11 mouse cellular contexts compared by ENCODE assay signal in genomic region chr14:56098940-56099339, GRCm38 (mm10). TPM values are rescaled to one million over a fixed set of nuclear protein-coding genes. Genes with fewer than 3 reads are reported as not detected.
A peak's percentile ranks its signal among the peaks of the same experiment; 100 is the strongest.
DNase-seq lines count a peak whose midpoint lies in the region; ATAC-seq and TF ChIP-seq lines count a peak whose summit lies in the region.
"Had no signal": no experiment of that assay in that cellular context is flagged by ENCODE, and none has a peak within 500 bp of the region (broad histone marks: within the 10 kb centered on the region; RNA-seq: fewer than 3 reads in every experiment).

No protein-coding gene starts in this region.

- no peak overlapping the region for H3K9ac ChIP-seq in heart, postnatal 0 days (replicated peaks; ENCODE audit: low read depth, low read length)
- H3K9ac ChIP-seq in forebrain, embryonic 13.5 days, result no peak overlapping the region
- H3K9ac ChIP-seq: liver, embryonic 13.5 days had no signal

- no peak overlapping the region for H3K4me2 ChIP-seq in heart, postnatal 0 days (ENCODE audit: low read depth, low read length)
- no peak overlapping the region for H3K4me2 ChIP-seq in forebrain, embryonic 13.5 days
- H3K4me2 ChIP-seq: liver, embryonic 13.5 days had no signal

- no peaks in the 10 kb centered on the region for H3K4me1 ChIP-seq in heart, postnatal 0 days (ENCODE audit: control insufficient read depth, insufficient read depth)
- H3K4me1 ChIP-seq in forebrain, embryonic 13.5 days, result no peaks in the 10 kb centered on the region
- H3K4me1 ChIP-seq: liver, embryonic 13.5 days had no signal

- H3K9me3 ChIP-seq in heart, postnatal 0 days (replicated peaks; ENCODE audit: control insufficient read depth, low read length), result no peaks in the 10 kb centered on the region
- H3K9me3 ChIP-seq in forebrain, embryonic 13.5 days (replicated peaks), result no peaks in the 10 kb centered on the region
- H3K9me3 ChIP-seq: liver, embryonic 13.5 days had no signal

- no peak for TF ChIP-seq EP300 in heart, postnatal 0 days (IDR thresholded peaks at IDR 0.05; ENCODE audit: low read depth)

- no peak overlapping the region for H3K4me3 ChIP-seq in heart, postnatal 0 days (ENCODE audit: low read depth, low read length)
- no peak overlapping the region for H3K4me3 ChIP-seq in forebrain, embryonic 13.5 days
- H3K4me3 ChIP-seq: liver, embryonic 13.5 days had no signal

- 80% methylated on average over 4 of the region's 4 CpGs for WGBS in heart, postnatal 0 days
- 85% methylated on average over 4 of the region's 4 CpGs for WGBS in forebrain, embryonic 13.5 days

- peak; percentile 50 for TF ChIP-seq CTCF in heart, postnatal 0 days (IDR thresholded peaks at IDR 0.05; ENCODE audit: low read depth)

- no peak for ATAC-seq in heart, postnatal 0 days (ENCODE audit: insufficient read depth, low read depth)
- ATAC-seq in forebrain, embryonic 13.5 days, result no peak
- ATAC-seq in activated CD4-positive, CD25-positive, alpha-beta regulatory T cell, adult 4 months, result no peak

- DNase-seq in heart, postnatal 0 days (ENCODE audit: low spot score), result peak; percentile 18
- DNase-seq in heart, adult 18-20 months, result no peak
- peak; percentile 15 for DNase-seq in urinary bladder, postnatal 14 days (ENCODE audit: low spot score)
- DNase-seq in urinary bladder, postnatal 36 days (ENCODE audit: low spot score in 2 of 2), result no peak
- peak; percentile 3 for DNase-seq in embryo, embryonic 11.5 days (ENCODE audit: low read depth, low spot score)
- DNase-seq in thymus, postnatal 4 days, result peak; percentile 31
- DNase-seq: cerebellum, adult 18-20 months; liver, embryonic 13.5 days had no signal

- H3K27me3 ChIP-seq in heart, postnatal 0 days (ENCODE audit: control insufficient read depth, insufficient read depth, low read length), result no peaks in the 10 kb centered on the region
- H3K27me3 ChIP-seq in forebrain, embryonic 13.5 days, result no peaks in the 10 kb centered on the region
- H3K27me3 ChIP-seq: liver, embryonic 13.5 days had no signal

- H3K36me3 ChIP-seq in heart, postnatal 0 days (replicated peaks; ENCODE audit: control insufficient read depth, insufficient read depth, low read length), result no peaks in the 10 kb centered on the region
- H3K36me3 ChIP-seq in forebrain, embryonic 13.5 days (ENCODE audit: poor library complexity, severe bottlenecking), result no peaks in the 10 kb centered on the region
- H3K36me3 ChIP-seq: liver, embryonic 13.5 days had no signal

- H3K27ac ChIP-seq in heart, postnatal 0 days (ENCODE audit: low read depth), result no peak overlapping the region
- no peak overlapping the region for H3K27ac ChIP-seq in forebrain, embryonic 13.5 days
- H3K27ac ChIP-seq: liver, embryonic 13.5 days had no signal

RNA-seq across cellular contexts. Expression of gene Ctsg, which starts 3.4 kb away (rescaled TPM):
- total RNA-seq in heart, postnatal 0 days (2014; rRNA removed; ENCODE audit: low replicate concordance), result not detected in 2 replicates
- polyA plus RNA-seq in heart, postnatal 0 days (2015; fragmentation: Nextera tagmentation; extraction: Ambion mirVana), result 0.15 and 0.23 TPM in 2 replicates
- not detected for total RNA-seq in heart, adult 18-20 months (2021)
- not detected in 2 replicates for polyA plus RNA-seq in forebrain, embryonic 13.5 days (2015; fragmentation: Nextera tagmentation; extraction: Ambion mirVana)
- polyA plus RNA-seq in activated CD4-positive, CD25-positive, alpha-beta regulatory T cell, adult 4 months (2017; shearing (Covaris generic)), result not detected

RNA-seq across cellular contexts. Expression of gene Mcpt8, which starts 13.9 kb away (rescaled TPM):
- not detected in 2 replicates for total RNA-seq in heart, postnatal 0 days (2014; rRNA removed; ENCODE audit: low replicate concordance)
- polyA plus RNA-seq in heart, postnatal 0 days (2015; fragmentation: Nextera tagmentation; extraction: Ambion mirVana), result 0.22 and 0.38 TPM in 2 replicates
- not detected for total RNA-seq in heart, adult 18-20 months (2021)
- not detected in 2 replicates for polyA plus RNA-seq in forebrain, embryonic 13.5 days (2015; fragmentation: Nextera tagmentation; extraction: Ambion mirVana)
- not detected for polyA plus RNA-seq in activated CD4-positive, CD25-positive, alpha-beta regulatory T cell, adult 4 months (2017; shearing (Covaris generic))
- polyA plus RNA-seq: gonadal fat pad, adult 2 months had no signal

RNA-seq across cellular contexts. Expression of gene Gzme, which starts 21.5 kb away (rescaled TPM):
- total RNA-seq in heart, postnatal 0 days (2014; rRNA removed; ENCODE audit: low replicate concordance), result not detected in 2 replicates
- not detected in 2 replicates for polyA plus RNA-seq in heart, postnatal 0 days (2015; fragmentation: Nextera tagmentation; extraction: Ambion mirVana)
- not detected for total RNA-seq in heart, adult 18-20 months (2021)
- not detected in 2 replicates for polyA plus RNA-seq in forebrain, embryonic 13.5 days (2015; fragmentation: Nextera tagmentation; extraction: Ambion mirVana)
- not detected for polyA plus RNA-seq in activated CD4-positive, CD25-positive, alpha-beta regulatory T cell, adult 4 months (2017; shearing (Covaris generic))
- polyA plus RNA-seq: gonadal fat pad, adult 2 months; liver, embryonic 13.5 days had no signal

RNA-seq across cellular contexts. Expression of gene Gzmd, which starts 33.5 kb away (rescaled TPM):
- not detected in 2 replicates for total RNA-seq in heart, postnatal 0 days (2014; rRNA removed; ENCODE audit: low replicate concordance)
- polyA plus RNA-seq in heart, postnatal 0 days (2015; fragmentation: Nextera tagmentation; extraction: Ambion mirVana), result not detected in 2 replicates
- not detected for total RNA-seq in heart, adult 18-20 months (2021)
- not detected in 2 replicates for polyA plus RNA-seq in forebrain, embryonic 13.5 days (2015; fragmentation: Nextera tagmentation; extraction: Ambion mirVana)
- polyA plus RNA-seq in activated CD4-positive, CD25-positive, alpha-beta regulatory T cell, adult 4 months (2017; shearing (Covaris generic)), result not detected
- polyA plus RNA-seq: gonadal fat pad, adult 2 months; liver, embryonic 13.5 days had no signal

RNA-seq across cellular contexts. Expression of gene Mcpt4, which starts 36.8 kb away (rescaled TPM):
- total RNA-seq in heart, postnatal 0 days (2014; rRNA removed; ENCODE audit: low replicate concordance), result 0.12 TPM in 1 of 2 replicates, not detected in the other
- 1.8 and 2.3 TPM in 2 replicates for polyA plus RNA-seq in heart, postnatal 0 days (2015; fragmentation: Nextera tagmentation; extraction: Ambion mirVana)
- total RNA-seq in heart, adult 18-20 months (2021), result 1 to 10 TPM; 1.3 to 1.6 TPM
- not detected in 2 replicates for polyA plus RNA-seq in forebrain, embryonic 13.5 days (2015; fragmentation: Nextera tagmentation; extraction: Ambion mirVana)
- polyA plus RNA-seq in activated CD4-positive, CD25-positive, alpha-beta regulatory T cell, adult 4 months (2017; shearing (Covaris generic)), result not detected
- polyA plus RNA-seq: liver, embryonic 13.5 days had no signal

Comparison
In these comparisons a context has a peak if more than half of its experiments do, and no peak if none do; other contexts are left out.
1. DNase-seq: peak in heart, postnatal 0 days (single experiment), urinary bladder, postnatal 14 days (single experiment), embryo, embryonic 11.5 days (single experiment) and thymus, postnatal 4 days (single experiment); none in heart, adult 18-20 months (0 of 2) and urinary bladder, postnatal 36 days (0 of 2).